ENCODE assay signal across 7 mouse cellular contexts in the genomic region with DNA sequence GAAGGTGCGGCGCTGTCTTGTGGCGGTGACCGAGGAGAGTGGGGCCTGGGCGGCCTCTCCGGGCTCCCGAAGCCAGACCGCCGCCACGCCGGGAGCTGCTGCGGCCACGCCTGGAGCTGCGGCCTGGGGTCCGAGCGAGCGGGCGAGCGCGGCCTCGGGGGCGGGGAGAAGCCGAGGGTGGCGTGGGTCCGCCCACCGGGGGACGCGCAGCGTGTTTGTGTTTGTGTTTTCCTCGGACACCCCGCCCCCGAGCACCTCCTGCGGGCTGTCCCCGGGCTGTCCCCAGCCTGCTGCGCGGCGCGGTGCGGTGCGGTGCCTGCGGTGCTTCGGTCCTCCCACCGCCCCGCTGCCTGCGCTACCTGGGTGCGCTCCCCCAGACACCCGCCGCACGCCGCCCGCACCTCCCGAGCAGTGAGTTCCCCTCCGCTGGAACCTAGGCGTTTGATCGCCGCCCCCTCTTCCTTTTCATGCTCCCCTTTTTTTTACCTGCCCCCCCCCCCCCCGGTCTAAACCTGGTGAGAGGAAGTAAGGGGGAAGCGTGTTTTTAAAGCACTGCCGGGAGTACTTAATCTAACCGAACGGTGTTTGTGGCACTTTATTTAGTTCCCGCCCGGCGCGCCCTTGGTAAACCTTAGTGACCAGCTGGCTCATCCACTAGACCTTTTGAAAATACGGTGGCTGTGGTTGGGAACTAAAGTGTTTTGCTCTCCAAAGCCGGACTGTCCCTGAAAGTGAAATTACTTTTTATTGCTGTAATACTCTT. TPM values are rescaled to one million over a fixed set of nuclear protein-coding genes. Genes with fewer than 3 reads are reported as not detected.
DNase-seq lines count a peak whose midpoint lies in the region; ATAC-seq and TF ChIP-seq lines count a peak whose summit lies in the region.

No protein-coding gene starts in this region.

- H3K4me2 ChIP-seq in forebrain, embryonic 14.5 days (ENCODE audit: low read length): peak overlapping the region; percentile 71
- peak overlapping the region; percentile 80 for H3K4me2 ChIP-seq in hindbrain, embryonic 14.5 days (replicated peaks)

- H3K36me3 ChIP-seq in forebrain, embryonic 14.5 days (ENCODE audit: control insufficient read depth, insufficient read depth, low read length): peaks cover 6% of the 10 kb centered on the region
- H3K36me3 ChIP-seq in hindbrain, embryonic 14.5 days (replicated peaks; ENCODE audit: control insufficient read depth, insufficient read depth): peaks cover 8% of the 10 kb centered on the region
- peaks cover 8% of the 10 kb centered on the region for H3K36me3 ChIP-seq in limb, embryonic 10.5 days
- H3K36me3 ChIP-seq in midbrain, embryonic 10.5 days: peaks cover 24% of the 10 kb centered on the region

- H3K4me1 ChIP-seq in brown adipose tissue, adult 24 weeks (ENCODE audit: control insufficient read depth, insufficient read depth, insufficient read length, low read length): peaks cover 4% of the 10 kb centered on the region
- peaks cover 17% of the 10 kb centered on the region for H3K4me1 ChIP-seq in forebrain, embryonic 14.5 days (ENCODE audit: control insufficient read depth, insufficient read depth, low read length)
- H3K4me1 ChIP-seq in hindbrain, embryonic 14.5 days (replicated peaks; ENCODE audit: control insufficient read depth, insufficient read depth, low read length): peaks cover 25% of the 10 kb centered on the region
- peaks cover 14% of the 10 kb centered on the region for H3K4me1 ChIP-seq in limb, embryonic 10.5 days
- H3K4me1 ChIP-seq in midbrain, embryonic 10.5 days: peaks cover 23% of the 10 kb centered on the region

- H3K27ac ChIP-seq in brown adipose tissue, adult 24 weeks (replicated peaks; ENCODE audit: low read depth, low read length): peak overlapping the region; percentile 71
- H3K27ac ChIP-seq in forebrain, embryonic 14.5 days (ENCODE audit: low read depth, low read length): peak overlapping the region; percentile 99
- peak overlapping the region; percentile 99 for H3K27ac ChIP-seq in hindbrain, embryonic 14.5 days
- H3K27ac ChIP-seq in limb, embryonic 10.5 days: peak overlapping the region; percentile 99
- peak overlapping the region; percentile 100 for H3K27ac ChIP-seq in midbrain, embryonic 10.5 days (replicated peaks)

- H3K9me3 ChIP-seq in forebrain, embryonic 14.5 days (replicated peaks; ENCODE audit: control insufficient read depth, low read length): no peaks in the 10 kb centered on the region
- H3K9me3 ChIP-seq in hindbrain, embryonic 14.5 days (ENCODE audit: control insufficient read depth, low read length): no peaks in the 10 kb centered on the region
- no peaks in the 10 kb centered on the region for H3K9me3 ChIP-seq in limb, embryonic 10.5 days (replicated peaks)
- H3K9me3 ChIP-seq in midbrain, embryonic 10.5 days (replicated peaks): no peaks in the 10 kb centered on the region

- no peaks in the 10 kb centered on the region for H3K27me3 ChIP-seq in Patski
- no peaks in the 10 kb centered on the region for H3K27me3 ChIP-seq in forebrain, embryonic 14.5 days (replicated peaks; ENCODE audit: control insufficient read depth, insufficient read depth, low read length)
- no peaks in the 10 kb centered on the region for H3K27me3 ChIP-seq in hindbrain, embryonic 14.5 days (ENCODE audit: control insufficient read depth, insufficient read depth, low read length)
- H3K27me3 ChIP-seq in limb, embryonic 10.5 days (ENCODE audit: low read depth, poor library complexity, severe bottlenecking): no peaks in the 10 kb centered on the region
- H3K27me3 ChIP-seq in midbrain, embryonic 10.5 days (ENCODE audit: low read depth, poor library complexity, severe bottlenecking): no peaks in the 10 kb centered on the region

- no peak for DNase-seq in Patski (ENCODE audit: low read depth, low spot score)
- DNase-seq in forebrain, embryonic 14.5 days (ENCODE audit: low spot score): peak; percentile 51
- DNase-seq in hindbrain, embryonic 14.5 days (ENCODE audit: low spot score): no peak
- no peak for DNase-seq in limb, embryonic 10.5 days (ENCODE audit: low spot score)
- DNase-seq in midbrain, embryonic 10.5 days (ENCODE audit: low spot score): no peak
- DNase-seq in spleen, adult 18-20 months: peak; percentile 61 to 66

- H3K9ac ChIP-seq in forebrain, embryonic 14.5 days (ENCODE audit: low read length): peak overlapping the region; percentile 95
- H3K9ac ChIP-seq in hindbrain, embryonic 14.5 days: peak overlapping the region; percentile 92

- CTCF ChIA-PET in Patski (lab: Charles Lee): interaction anchor here (1.1 kb wide), 1 partner anchor 207 kb away, joined by 3 read pairs; no protein-coding TSS in a partner anchor

- no peak for TF ChIP-seq CTCF in Patski (IDR thresholded peaks at IDR 0.05)

- POLR2A ChIA-PET in Patski (lab: Charles Lee): interaction anchor here (0.6 to 0.7 kb wide), 3 partner anchors 27 to 384 kb away, joined by 5 to 10 read pairs (median 5); no protein-coding TSS in a partner anchor

- in situ Hi-C loops in Patski (cut with MboI; ENCODE audit: low pct_unique_long_range_greater_than_20kb): no loop called here

- peak overlapping the region; percentile 95 for H3K4me3 ChIP-seq in brown adipose tissue, adult 24 weeks (ENCODE audit: insufficient read depth, low read depth, low read length)
- H3K4me3 ChIP-seq in forebrain, embryonic 14.5 days (ENCODE audit: low read depth, low read length): peak overlapping the region; percentile 93
- H3K4me3 ChIP-seq in hindbrain, embryonic 14.5 days (replicated peaks; ENCODE audit: low read length): peak overlapping the region; percentile 96
- peak overlapping the region; percentile 99 for H3K4me3 ChIP-seq in limb, embryonic 10.5 days
- H3K4me3 ChIP-seq in midbrain, embryonic 10.5 days: peak overlapping the region; percentile 97

- ATAC-seq in Patski: peak; percentile 72
- ATAC-seq in forebrain, embryonic 14.5 days: peak; percentile 81
- ATAC-seq in hindbrain, embryonic 14.5 days (ENCODE audit: low FRiP score): peak; percentile 83

- under 1% methylated on average over 50 of the region's 67 CpGs for WGBS in forebrain, embryonic 14.5 days
- under 1% methylated on average over 49 of the region's 67 CpGs for WGBS in hindbrain, embryonic 14.5 days
- under 1% methylated on average over 63 of the region's 67 CpGs for WGBS in limb, embryonic 10.5 days
- WGBS in midbrain, embryonic 10.5 days: under 1% methylated on average over 66 of the region's 67 CpGs

RNA-seq across cellular contexts. Expression of a gene that starts 0.6 kb away (rescaled TPM):
- polyA plus RNA-seq in Patski (2021): 68.5 TPM
- 26.8 and 29.8 TPM in 2 replicates for polyA plus RNA-seq in brown adipose tissue, adult 24 weeks (2012; ENCODE audit: insufficient read depth, insufficient read length, missing spikeins)
- 127 and 148 TPM in 2 replicates for polyA plus RNA-seq in forebrain, embryonic 14.5 days (2014; fragmentation: Nextera tagmentation; extraction: Ambion mirVana)
- polyA plus RNA-seq in hindbrain, embryonic 14.5 days (2014; fragmentation: Nextera tagmentation; extraction: Ambion mirVana): 94.4 and 103 TPM in 2 replicates
- 125 and 136 TPM in 2 replicates for polyA plus RNA-seq in limb, embryonic 10.5 days (2016; fragmentation: Nextera tagmentation; extraction: Ambion mirVana)
- polyA plus RNA-seq in midbrain, embryonic 10.5 days (2016; fragmentation: Nextera tagmentation; extraction: Ambion mirVana): 110 and 116 TPM in 2 replicates

Comparison
In these comparisons a context has a peak if more than half of its experiments do, and no peak if none do; other contexts are left out.
1. DNase-seq: peak in forebrain, embryonic 14.5 days (single experiment) and spleen, adult 18-20 months (2 of 2); none in Patski (single experiment), hindbrain, embryonic 14.5 days (single experiment), limb, embryonic 10.5 days (single experiment) and midbrain, embryonic 10.5 days (single experiment).
2. Peak in every context shown above with its lines, with median percentiles within 50 percentile points of each other: ATAC-seq, H3K27ac ChIP-seq and H3K4me3 ChIP-seq.